ENCODE assay signal across 23 mouse cellular contexts in the genomic region with DNA sequence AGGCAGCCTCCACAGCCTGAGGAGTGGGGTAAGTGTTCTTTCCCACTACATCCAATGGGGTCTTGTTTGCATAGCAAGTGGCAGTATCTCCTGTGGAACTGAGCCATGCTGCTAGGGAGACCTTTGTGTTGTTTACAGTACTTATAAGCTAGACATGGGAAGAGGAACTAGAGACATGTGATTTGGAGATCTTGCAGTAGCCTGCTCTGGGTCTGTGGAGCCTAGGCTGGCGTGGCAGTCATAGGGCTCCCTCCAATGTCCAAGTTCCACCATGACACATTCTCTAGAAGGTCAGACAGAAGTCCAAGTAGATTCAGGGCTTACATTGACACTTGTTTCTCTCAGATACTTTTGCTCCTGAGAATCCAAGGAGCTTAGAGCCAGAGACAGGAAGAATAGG. TPM values are rescaled to one million over a fixed set of nuclear protein-coding genes. Genes with fewer than 3 reads are reported as not detected.
DNase-seq lines count a peak whose midpoint lies in the region; ATAC-seq and TF ChIP-seq lines count a peak whose summit lies in the region.
"Had no signal": no experiment of that assay in that cellular context is flagged by ENCODE, and none has a peak within 500 bp of the region (broad histone marks: within the 10 kb centered on the region; RNA-seq: fewer than 3 reads in every experiment).

No protein-coding gene starts in this region.

- no peaks in the 10 kb centered on the region for H3K36me3 ChIP-seq in kidney, postnatal 0 days (ENCODE audit: insufficient read depth, low read length)
- H3K36me3 ChIP-seq: hindbrain, embryonic 10.5 days had no signal

- no peak for ATAC-seq in kidney, postnatal 0 days (replicated peaks; ENCODE audit: low FRiP score, low read depth)
- ATAC-seq in monocyte, adult 5-6 weeks (replicated peaks; ENCODE audit: insufficient number of reproducible peaks, low FRiP score, low TSS enrichment, poor library complexity, severe bottlenecking) = peak; percentile 64; the same call in 1 of the 2 replicates
- ATAC-seq: activated CD4-positive, CD25-positive, alpha-beta regulatory T cell, adult 4 months; inflammation-experienced regulatory T-cells, adult 6 months; midbrain, embryonic 16.5 days had no signal

- peak; percentile 25; the same call in 1 of the 2 replicates for TF ChIP-seq CTCF in kidney, postnatal 0 days (IDR thresholded peaks at IDR 0.05; ENCODE audit: low read depth)
- TF ChIP-seq CTCF in bone marrow macrophage, adult 2 months (IDR thresholded peaks at IDR 0.05; ENCODE audit: low read depth, low read length) = no peak
- TF ChIP-seq CTCF in lung, adult 2 months (IDR thresholded peaks at IDR 0.05; ENCODE audit: insufficient read depth, low read length) = peak; percentile 43; the same call in 1 of the 2 replicates

- WGBS in kidney, postnatal 0 days = 89% methylated on average over 1 of the region's 1 CpGs
- WGBS in lung, adult 2 months = 74% methylated on average over 1 of the region's 1 CpGs

- no peak overlapping the region for H3K9ac ChIP-seq in kidney, postnatal 0 days (ENCODE audit: low read depth, low read length)

- no peak for TF ChIP-seq POLR2A in bone marrow macrophage, adult 2 months (IDR thresholded peaks at IDR 0.05; ENCODE audit: borderline replicate concordance, low read depth, low read length)
- TF ChIP-seq POLR2A in lung, adult 2 months (IDR thresholded peaks at IDR 0.05; ENCODE audit: borderline replicate concordance, extremely low read depth, low read depth, low read length) = no peak

- no peak overlapping the region for H3K27ac ChIP-seq in kidney, postnatal 0 days
- H3K27ac ChIP-seq in bone marrow macrophage, adult 2 months (ENCODE audit: insufficient read depth, low read depth, low read length) = peak overlapping the region; percentile 28
- H3K27ac ChIP-seq: hindbrain, embryonic 10.5 days had no signal

- no peak for DNase-seq in kidney, postnatal 0 days (ENCODE audit: low spot score)
- DNase-seq in kidney, postnatal 4 days = no peak
- no peak for DNase-seq in lung, adult 2 months
- DNase-seq in right cerebral cortex, adult 18-20 months = no peak
- DNase-seq in left cerebral cortex, adult 8-10 months (ENCODE audit: low spot score in 2 of 2) = no peak
- DNase-seq: cerebellum, adult 11-12 months; kidney, postnatal 10 days; layer of hippocampus, adult 9-11 months; thymus, postnatal 14 days had no signal

- no peaks in the 10 kb centered on the region for H3K27me3 ChIP-seq in kidney, postnatal 0 days (ENCODE audit: insufficient read depth, low read length)

- no peaks in the 10 kb centered on the region for H3K4me1 ChIP-seq in kidney, postnatal 0 days (replicated peaks; ENCODE audit: insufficient read depth, low read length)
- peaks cover 34% of the 10 kb centered on the region for H3K4me1 ChIP-seq in bone marrow macrophage, adult 2 months (ENCODE audit: control insufficient read depth, insufficient read depth, low read length)
- no peaks in the 10 kb centered on the region; the same call in none of the 2 replicates for H3K4me1 ChIP-seq in lung, adult 2 months (ENCODE audit: control insufficient read depth, insufficient read depth, low read length)
- H3K4me1 ChIP-seq: hindbrain, embryonic 10.5 days had no signal

- H3K9me3 ChIP-seq in kidney, postnatal 0 days (replicated peaks; ENCODE audit: low read length) = no peaks in the 10 kb centered on the region
- H3K9me3 ChIP-seq: hindbrain, embryonic 10.5 days had no signal

- no peak overlapping the region for H3K4me2 ChIP-seq in kidney, postnatal 0 days (ENCODE audit: low read length)
- H3K4me2 ChIP-seq: liver, embryonic 11.5 days had no signal

- H3K4me3 ChIP-seq in kidney, postnatal 0 days (replicated peaks; ENCODE audit: low read depth, low read length) = no peak overlapping the region
- no peak overlapping the region for H3K4me3 ChIP-seq in bone marrow macrophage, adult 2 months (ENCODE audit: insufficient read depth, low read length)
- H3K4me3 ChIP-seq in lung, adult 2 months (replicated peaks; ENCODE audit: extremely low read depth, low read depth, low read length) = no peak overlapping the region
- H3K4me3 ChIP-seq: hindbrain, embryonic 10.5 days had no signal

RNA-seq across cellular contexts. Expression of a gene that starts 7.7 kb away (rescaled TPM):
- polyA plus RNA-seq in kidney, postnatal 0 days (2015; fragmentation: Nextera tagmentation; extraction: Ambion mirVana) = not detected in 2 replicates
- not detected in 2 replicates for polyA plus RNA-seq in bone marrow macrophage, adult 2 months (2012; ENCODE audit: insufficient read depth, insufficient read length, missing spikeins)
- polyA plus RNA-seq in lung, adult 2 months (2012; rRNA removed) = 0.07 TPM in 1 of 2 replicates, not detected in the other
- not detected in 3 replicates for total RNA-seq in monocyte, adult 5-6 weeks (2017)
- not detected for total RNA-seq in left cerebral cortex, adult 8-10 months (2022)
- total RNA-seq: left cerebral cortex, postnatal 36 days had no signal
- polyA plus RNA-seq: activated CD4-positive, CD25-positive, alpha-beta regulatory T cell, adult 4 months; cortical plate, adult 2 months; embryonic facial prominence, embryonic 14.5 days; forebrain, embryonic 11.5 days; gonadal fat pad, adult 2 months; hindbrain, embryonic 10.5 days; inflammation-experienced regulatory T-cells, adult 6 months; liver, embryonic 11.5 days; midbrain, embryonic 16.5 days; neural tube, embryonic 14.5 days; stomach, embryonic 14.5 days had no signal
